Mouse (Mus musculus) embryonic facial prominence, embryonic 11.5 days (tissue): ENCODE data around the gene Hcrt. TPM values are rescaled to one million over a fixed set of nuclear protein-coding genes. Genes with fewer than 3 reads are reported as not detected.

Experiments used
- ATAC-seq: fragments of 200-750 bp; cut with Nextera tagmentation; replicated peaks from 2 replicates; pipeline ENCODE4 v1.8.0; 2017; ENCODE audit warnings: low read depth; ENCODE audit not compliant: insufficient number of reproducible peaks, low FRiP score, low TSS enrichment
- DNase-seq: peaks from one replicate; pipeline ENCODE4 v3.0.0-alpha.2; 2015; ENCODE audit warnings: low spot score
- H3K27ac ChIP-seq: fragments of 300-500 bp; sonication (generic); replicated peaks from 2 replicates; pipeline ENCODE4 v1.5.1; 2014; ENCODE audit warnings: mild to moderate bottlenecking, low read depth, low read length, control low read depth
- H3K27me3 ChIP-seq: fragments of 300-500 bp; sonication (generic); 2 replicates; pipeline ENCODE4 v1.6.1; 2014; ENCODE audit warnings: mild to moderate bottlenecking, low read length, moderate library complexity, mixed read lengths; ENCODE audit not compliant: control insufficient read depth, insufficient read depth
- H3K36me3 ChIP-seq: fragments of 300-500 bp; sonication (generic); replicated peaks from 2 replicates; pipeline ENCODE4 v1.6.1; 2014; ENCODE audit warnings: low read depth, mild to moderate bottlenecking, low read length, moderate library complexity, mixed read lengths; ENCODE audit not compliant: control insufficient read depth, insufficient read depth
- H3K4me1 ChIP-seq: fragments of 300-500 bp; sonication (generic); 2 replicates; pipeline ENCODE4 v1.6.1; 2014; ENCODE audit warnings: low read length, mixed read lengths; ENCODE audit not compliant: control insufficient read depth, insufficient read depth
- H3K4me2 ChIP-seq: fragments of 300-500 bp; sonication (generic); 2 replicates; pipeline ENCODE4 v1.6.1; 2014; ENCODE audit warnings: low read depth, mild to moderate bottlenecking, control low read depth, low read length, moderate library complexity
- H3K4me3 ChIP-seq: fragments of 300-500 bp; sonication (generic); 2 replicates; pipeline ENCODE4 v1.5.1; 2014; ENCODE audit warnings: low read depth, low read length, control low read depth
- H3K9ac ChIP-seq: fragments of 300-500 bp; sonication (generic); replicated peaks from 2 replicates; pipeline ENCODE4 v1.6.1; 2014; ENCODE audit warnings: mild to moderate bottlenecking, control low read depth, low read length
- H3K9me3 ChIP-seq: fragments of 300-500 bp; sonication (generic); replicated peaks from 2 replicates; pipeline ENCODE4 v1.6.1; 2016; ENCODE audit warnings: mild to moderate bottlenecking, low read length, inconsistent platforms, mixed read lengths; ENCODE audit not compliant: control insufficient read depth
- WGBS: fragments of 180-500 bp; shearing (Covaris S2); extraction: QIAGEN DNeasy Blood & Tissue Kit; methylation state at CpG from one replicate; pipeline ENCODE4 v1.1.7; 2014; 5-methylcytosine and 5-hydroxymethylcytosine counted together
- polyA plus RNA-seq: library from polyadenylated mRNA; unstranded; fragments of >200 nt; fragmentation: Nextera tagmentation; extraction: Ambion mirVana; gene quantifications from 2 replicates; pipeline ENCODE4 v1.2.1, GENCODE M21; 2014

Hcrt gene
- polyA plus RNA-seq, 1 experiment from 2014 or later: not detected

GRCm38 (mm10) chr11:100761547-100762045 is 1.1 kb downstream of the Hcrt start:
- H3K9ac ChIP-seq: peak overlapping the region; percentile 47
- H3K4me2 ChIP-seq: peak overlapping the region; percentile 80
- no peaks in the 10 kb centered on the region for H3K36me3 ChIP-seq
- H3K9me3 ChIP-seq: no peaks in the 10 kb centered on the region
- H3K4me1 ChIP-seq: peaks cover 9% of the 10 kb centered on the region
- peaks cover 28% of the 10 kb centered on the region for H3K27me3 ChIP-seq
- H3K27ac ChIP-seq: no peak overlapping the region
- under 1% methylated on average over 27 of the region's 27 CpGs for WGBS
- peak overlapping the region; percentile 33 for H3K4me3 ChIP-seq
- ATAC-seq (0 out of 2 replicates have a peak, but pooled peaks have one; percentile 50), DNase-seq (peak; percentile 87)

GRCm38 (mm10) chr11:100759611-100760233 is 3.0 kb downstream of the Hcrt start, which contains the start of gene Kcnh4:
Gene Kcnh4 (minus strand): TSS chr11:100759942.
- Histone ChIP-seq H3K9me3 (no peaks in the 10 kb centered on the region), H3K27ac (no peak within 1 kb of the TSS), H3K27me3 (peaks cover 28% of the 10 kb centered on the region), H3K36me3 (no peaks in the 10 kb centered on the region), H3K9ac (peak within 1 kb of the TSS; percentile 18; the same call in 1 of the 2 replicates), H3K4me3 (peak within 1 kb of the TSS; percentile 27), H3K4me2 (peak within 1 kb of the TSS; percentile 62), H3K4me1 (peaks cover 9% of the 10 kb centered on the region)
- DNase-seq (peak; percentile 47), ATAC-seq (0 out of 2 replicates have a peak, but pooled peaks have one; percentile 20)
- WGBS: 1% methylated on average over 46 of the region's 51 CpGs

- H3K27me3 ChIP-seq: peaks cover 28% of the 10 kb centered on the region
- peak overlapping the region; percentile 18; the same call in 1 of the 2 replicates for H3K9ac ChIP-seq
- ATAC-seq: peak; percentile 61
Measured at GRCm38 (mm10) chr11:100758707-100759610, 3.8 kb downstream of the Hcrt start.

GRCm38 (mm10) chr11:100757566-100757965 is 5.2 kb downstream of the Hcrt start:
- no peak overlapping the region for H3K4me3 ChIP-seq
- H3K4me1 ChIP-seq: peaks cover 9% of the 10 kb centered on the region
- H3K9ac ChIP-seq: no peak overlapping the region
- H3K36me3 ChIP-seq: no peaks in the 10 kb centered on the region
- ATAC-seq (no peak), DNase-seq (no peak)
- H3K27me3 ChIP-seq: peaks cover 28% of the 10 kb centered on the region
- H3K27ac ChIP-seq: no peak overlapping the region
- no peak overlapping the region for H3K4me2 ChIP-seq
- H3K9me3 ChIP-seq: no peaks in the 10 kb centered on the region
- 90% methylated on average over 12 of the region's 12 CpGs for whole genome bisulfite sequencing

More at GRCm38 (mm10) chr11:100758707-100759610, 3.8 kb downstream of the Hcrt start:
- H3K4me2 ChIP-seq: peak overlapping the region; percentile 62
- H3K36me3 ChIP-seq: no peaks in the 10 kb centered on the region
- peak overlapping the region; percentile 27 for H3K4me3 ChIP-seq
- H3K9me3 ChIP-seq: no peaks in the 10 kb centered on the region
- DNase-seq: peak; percentile 85
- no peak overlapping the region for H3K27ac ChIP-seq
- H3K4me1 ChIP-seq: peaks cover 9% of the 10 kb centered on the region
- 2% methylated on average over 31 of the region's 35 CpGs for WGBS

GRCm38 (mm10) chr11:100756476-100756875 is 6.3 kb downstream of the Hcrt start:
- no peak for DNase-seq
- 59% methylated on average over 6 of the region's 6 CpGs for WGBS
- Histone ChIP-seq H3K9ac (no peak overlapping the region), H3K4me3 (no peak overlapping the region), H3K4me1 (peaks cover 9% of the 10 kb centered on the region; the same call in 1 of the 2 replicates), H3K27ac (no peak overlapping the region), H3K4me2 (no peak overlapping the region), H3K27me3 (peaks cover 21% of the 10 kb centered on the region), H3K36me3 (no peaks in the 10 kb centered on the region), H3K9me3 (no peaks in the 10 kb centered on the region)
- no peak for ATAC-seq

GRCm38 (mm10) chr11:100754693-100755057 is 8.1 kb downstream of the Hcrt start:
- no peak overlapping the region for H3K9ac ChIP-seq

GRCm38 (mm10) chr11:100754021-100754692 is 8.6 kb downstream of the Hcrt start:
- no peak overlapping the region for H3K9ac ChIP-seq
- DNase-seq (no peak), ATAC-seq (no peak)
- no peaks in the 10 kb centered on the region for H3K9me3 ChIP-seq
- H3K4me3 ChIP-seq: no peak overlapping the region
- 89% methylated on average over 12 of the region's 12 CpGs for WGBS
- H3K4me1 ChIP-seq: 0 out of 2 replicates have a peak, but pooled peaks cover 3% of the 10 kb centered on the region
- no peaks in the 10 kb centered on the region for H3K36me3 ChIP-seq
- peaks cover 6% of the 10 kb centered on the region for H3K27me3 ChIP-seq
- H3K4me2 ChIP-seq: no peak overlapping the region
- H3K27ac ChIP-seq: no peak overlapping the region

More at GRCm38 (mm10) chr11:100754693-100755057, 8.1 kb downstream of the Hcrt start:
- H3K4me2 ChIP-seq: no peak overlapping the region
- no peak overlapping the region for H3K27ac ChIP-seq
- H3K4me3 ChIP-seq: no peak overlapping the region
- ATAC-seq (no peak), DNase-seq (no peak)
- H3K4me1 ChIP-seq: peaks cover 8% of the 10 kb centered on the region; the same call in 1 of the 2 replicates
- WGBS: 92% methylated on average over 3 of the region's 3 CpGs
- H3K9me3 ChIP-seq: no peaks in the 10 kb centered on the region
- H3K36me3 ChIP-seq: no peaks in the 10 kb centered on the region
- peaks cover 11% of the 10 kb centered on the region for H3K27me3 ChIP-seq
